Mouse (Mus musculus): ENCODE measurements around the gene Ppwd1. TPM values are rescaled to one million over a fixed set of nuclear protein-coding genes. Genes with fewer than 3 reads are reported as not detected.

The Ppwd1 gene
- 41.0 TPM for polyA plus RNA-seq (2014; fragmentation: Illumina TruSeq; extraction: RNeasy Lipid Tissue Mini Kit (QIAGEN cat#74804); ENCODE audit: low read depth, low replicate concordance)

DNA sequence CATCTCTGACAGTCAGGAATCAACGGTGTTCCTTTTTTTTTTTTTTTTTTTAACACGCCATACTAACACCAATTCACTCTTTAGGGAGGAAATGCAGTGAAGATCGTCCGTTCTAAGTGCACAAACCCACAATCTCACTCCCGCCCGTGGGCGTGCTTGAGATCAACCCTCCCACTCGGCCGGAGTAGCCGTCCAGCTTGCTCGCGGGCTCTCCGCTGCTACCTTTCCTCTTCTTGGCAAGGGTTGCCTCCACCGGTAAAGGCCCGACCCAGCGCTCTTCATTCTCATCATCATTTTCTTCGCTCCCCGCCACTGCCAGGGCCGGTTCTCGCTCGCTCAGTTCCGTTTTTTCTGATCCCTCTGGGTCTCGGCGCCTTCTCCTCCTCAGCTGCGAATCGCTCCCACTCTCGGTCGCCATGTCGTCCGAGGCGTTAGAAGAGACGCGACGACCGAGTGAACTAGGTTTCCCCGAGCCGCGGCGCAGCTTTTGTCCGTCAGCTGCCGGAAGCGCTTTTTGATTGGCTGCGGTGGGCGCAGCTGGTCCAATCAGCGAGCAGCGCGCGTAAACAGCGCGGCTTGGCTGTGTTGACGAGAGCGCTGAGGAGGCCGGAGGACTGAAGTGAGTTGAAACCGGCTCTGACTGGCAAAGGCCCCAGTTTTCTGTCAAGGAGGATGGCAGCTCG, at the start of gene Ppwd1, which contains the start of gene Cenpk:
Ppwd1 (minus strand) TSS at position 460 of the 683 bp plus-strand sequence.
Cenpk (plus strand) TSS at position 228 of the 683 bp plus-strand sequence.

GRCm38 (mm10) chr13:104178650-104179121, 50.0 kb downstream of the Ppwd1 start, which contains the start of gene Trim23:
TSS of gene Trim23 (plus strand) at chr13:104178797.

GRCm38 (mm10) chr13:104177796-104178649, 50.6 kb downstream of the Ppwd1 start, which contains the start of gene Trappc13:
TSS of gene Trappc13 (minus strand) at chr13:104178469.

Other genes starting within 250 kb of the Ppwd1 start
- gene Nln, start 119.2 kb downstream of the Ppwd1 start, polyA plus RNA-seq (2014; fragmentation: Illumina TruSeq; extraction: RNeasy Lipid Tissue Mini Kit (QIAGEN cat#74804); ENCODE audit: low read depth, low replicate concordance) = 88.8 TPM
- 7.9 TPM for gene Sgtb, start 119.1 kb downstream of the Ppwd1 start, polyA plus RNA-seq (2014; fragmentation: Illumina TruSeq; extraction: RNeasy Lipid Tissue Mini Kit (QIAGEN cat#74804); ENCODE audit: low read depth, low replicate concordance)
- gene Trappc13, start 50.4 kb downstream of the Ppwd1 start, polyA plus RNA-seq (2014; fragmentation: Illumina TruSeq; extraction: RNeasy Lipid Tissue Mini Kit (QIAGEN cat#74804); ENCODE audit: low read depth, low replicate concordance) = 83.7 TPM
- gene Trim23, start 50.0 kb downstream of the Ppwd1 start, polyA plus RNA-seq (2014; fragmentation: Illumina TruSeq; extraction: RNeasy Lipid Tissue Mini Kit (QIAGEN cat#74804); ENCODE audit: low read depth, low replicate concordance) = 55.2 TPM
- gene Cenpk, start 232 bp downstream of the Ppwd1 start, polyA plus RNA-seq (2014; fragmentation: Illumina TruSeq; extraction: RNeasy Lipid Tissue Mini Kit (QIAGEN cat#74804); ENCODE audit: low read depth, low replicate concordance) = 49.0 TPM
- gene Adamts6, start 59.0 kb upstream of the Ppwd1 start, polyA plus RNA-seq (2014; fragmentation: Illumina TruSeq; extraction: RNeasy Lipid Tissue Mini Kit (QIAGEN cat#74804); ENCODE audit: low read depth, low replicate concordance) = 2.8 TPM

All from sigmoid colon, adult 10 weeks (tissue).